Mouse (Mus musculus): ENCODE results near the gene Tpbgl. TPM values are rescaled to one million over a fixed set of nuclear protein-coding genes. Genes with fewer than 3 reads are reported as not detected.

Gene Tpbgl
- polyA plus RNA-seq, 1 experiment, result not detected

DNA sequence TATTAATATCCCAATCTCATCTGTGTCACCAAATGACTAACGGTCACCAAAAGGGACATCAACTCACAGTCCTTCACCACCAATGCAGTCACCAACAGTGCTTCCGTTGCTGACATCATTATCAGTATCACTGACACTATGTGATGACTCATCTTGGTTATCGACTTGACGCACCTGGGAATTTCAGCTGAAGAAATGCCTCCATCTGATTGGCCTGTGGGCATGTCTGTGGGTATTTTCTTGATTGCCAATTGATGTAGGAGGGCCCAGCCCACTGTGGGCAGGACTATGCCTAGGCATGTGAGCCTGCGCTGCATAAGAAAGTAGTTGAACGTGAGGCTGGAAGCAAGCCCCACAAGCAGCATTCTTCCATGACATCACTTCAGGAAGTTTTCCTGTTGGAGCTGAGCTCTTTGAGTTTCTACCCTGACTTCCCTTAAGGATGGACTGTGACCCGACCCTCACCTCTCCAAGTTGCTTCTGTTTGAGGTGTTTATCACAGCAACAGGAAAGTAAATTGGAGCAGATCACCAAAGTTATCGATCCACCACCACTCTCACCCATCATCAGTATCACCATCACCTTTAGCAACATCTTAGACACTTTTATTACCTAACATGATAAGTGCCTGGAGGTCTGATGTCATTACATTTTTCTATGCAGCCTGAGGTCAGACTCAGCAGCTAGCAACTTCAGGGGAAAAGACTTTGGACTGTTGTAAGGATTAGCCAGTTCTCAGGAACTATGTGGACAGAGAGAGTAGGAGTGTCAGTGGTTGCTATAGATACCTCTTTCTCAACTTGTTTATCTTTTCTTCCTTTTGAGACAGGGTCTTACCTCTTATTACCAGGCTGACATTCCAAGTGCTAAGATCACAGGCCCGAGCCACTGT is 44.9 kb upstream of the Tpbgl start:
- no peak overlapping the region for H3ac ChIP-seq (ENCODE audit: control insufficient read depth, insufficient read length)
- no peak for TF ChIP-seq MYOG (IDR thresholded peaks at IDR 0.05; ENCODE audit: control insufficient read depth in 1 of 3, insufficient read depth in 1 of 3, insufficient read length in 2 of 3, low read depth in 2 of 3)
- no peak for TF ChIP-seq E2F4 (IDR thresholded peaks at IDR 0.05; ENCODE audit: insufficient read depth)
- no peak for TF ChIP-seq POLR2A (IDR thresholded peaks at IDR 0.05; ENCODE audit: insufficient read length, low read depth)
- no peak for TF ChIP-seq MAX (IDR thresholded peaks at IDR 0.05; ENCODE audit: low read depth)
- TF ChIP-seq POLR2AphosphoS2 (IDR thresholded peaks at IDR 0.05; ENCODE audit: insufficient read length, low read depth), result no peak
- H3K4me2 ChIP-seq (ENCODE audit: low read depth), result no peak overlapping the region
- no peak overlapping the region for H3K4me3 ChIP-seq
- H3K36me3 ChIP-seq (ENCODE audit: control insufficient read depth, insufficient read depth), result no peaks in the 10 kb centered on the region
- no peaks in the 10 kb centered on the region for H3K79me2 ChIP-seq (ENCODE audit: control insufficient read depth, insufficient read depth)
- peaks cover 47% of the 10 kb centered on the region for H3K27me3 ChIP-seq (ENCODE audit: control insufficient read depth, insufficient read depth, insufficient read length)

DNA sequence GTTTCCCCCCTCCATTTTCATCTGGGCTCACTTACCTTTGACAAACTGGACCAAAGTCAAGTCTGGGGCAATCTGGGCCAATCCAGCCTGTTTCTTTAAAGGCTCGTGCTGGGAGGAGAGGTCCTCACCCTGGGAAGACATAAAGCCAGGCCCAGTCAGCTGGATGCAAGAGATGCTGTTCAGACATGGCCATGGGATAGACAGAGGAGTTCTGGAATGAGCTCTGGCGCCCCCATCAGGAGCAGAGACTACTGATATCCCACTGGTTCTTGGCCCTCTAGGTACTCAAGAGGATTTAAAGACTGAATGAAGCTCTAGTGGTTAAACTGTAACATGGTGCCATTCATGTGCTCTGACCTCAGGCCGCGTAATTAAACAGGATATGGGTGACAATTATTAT is 44.0 kb upstream of the Tpbgl start:
- TF ChIP-seq TCF3 (IDR thresholded peaks at IDR 0.05; ENCODE audit: insufficient read length, low read depth) (no peak), POLR2A (IDR thresholded peaks at IDR 0.05; ENCODE audit: insufficient read length, low read depth) (no peak), POLR2AphosphoS2 (IDR thresholded peaks at IDR 0.05; ENCODE audit: insufficient read length, low read depth) (no peak), CEBPB (IDR thresholded peaks at IDR 0.05; ENCODE audit: insufficient read depth, poor library complexity, severe bottlenecking) (no peak), MAX (IDR thresholded peaks at IDR 0.05; ENCODE audit: low read depth) (no peak), TCF12 (IDR thresholded peaks at IDR 0.05; ENCODE audit: insufficient read depth, poor library complexity, severe bottlenecking) (no peak), SRF (IDR thresholded peaks at IDR 0.05; ENCODE audit: control insufficient read depth, insufficient read length, low read depth) (no peak), USF1 (IDR thresholded peaks at IDR 0.05; ENCODE audit: low read depth) (no peak), MYOD1 (IDR thresholded peaks at IDR 0.05; ENCODE audit: control insufficient read depth in 1 of 3, insufficient read length in 2 of 3, low read depth in 2 of 3) (no peak), REST (IDR thresholded peaks at IDR 0.05; ENCODE audit: insufficient read depth, insufficient read length) (no peak), E2F4 (IDR thresholded peaks at IDR 0.05; ENCODE audit: insufficient read depth) (no peak), MYOG (IDR thresholded peaks at IDR 0.05; ENCODE audit: control insufficient read depth in 1 of 3, insufficient read depth in 1 of 3, insufficient read length in 2 of 3, low read depth in 2 of 3) (no peak)
- Histone ChIP-seq H3K4me2 (ENCODE audit: low read depth) (no peak overlapping the region), H3ac (ENCODE audit: control insufficient read depth, insufficient read length) (no peak overlapping the region), H3K79me2 (ENCODE audit: control insufficient read depth, insufficient read depth) (no peaks in the 10 kb centered on the region), H3K4me3 (no peak overlapping the region), H3K36me3 (ENCODE audit: control insufficient read depth, insufficient read depth) (no peaks in the 10 kb centered on the region), H3K27me3 (ENCODE audit: control insufficient read depth, insufficient read depth, insufficient read length) (peaks cover 55% of the 10 kb centered on the region)

DNA sequence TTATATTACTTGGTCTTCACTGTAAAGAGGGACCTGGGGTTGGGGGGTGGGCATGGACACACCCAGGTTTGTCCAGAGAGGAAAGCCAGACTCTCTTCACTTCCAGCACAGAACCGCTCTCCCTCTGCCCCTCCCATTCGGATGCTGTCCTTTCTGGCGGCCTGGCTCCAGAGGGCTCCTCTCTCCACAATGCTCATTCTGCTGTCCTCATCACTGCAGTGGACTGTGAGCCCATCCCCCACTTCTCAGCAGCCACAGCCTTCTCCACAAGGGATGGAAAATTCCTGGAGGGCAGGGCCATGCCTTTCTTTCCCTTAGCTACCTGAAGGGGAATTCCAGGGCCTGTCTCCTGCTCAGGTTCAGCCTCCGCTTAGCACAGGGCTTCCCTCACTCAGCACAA is 41.9 kb upstream of the Tpbgl start:
- no peak overlapping the region for H3ac ChIP-seq (ENCODE audit: control insufficient read depth, insufficient read length)
- no peak overlapping the region for H3K4me3 ChIP-seq
- H3K4me2 ChIP-seq (ENCODE audit: low read depth), result no peak overlapping the region
- TF ChIP-seq MAX (IDR thresholded peaks at IDR 0.05; ENCODE audit: low read depth) (no peak), POLR2AphosphoS2 (IDR thresholded peaks at IDR 0.05; ENCODE audit: insufficient read length, low read depth) (no peak), USF1 (IDR thresholded peaks at IDR 0.05; ENCODE audit: low read depth) (no peak), MYOG (IDR thresholded peaks at IDR 0.05; ENCODE audit: control insufficient read depth in 1 of 3, insufficient read depth in 1 of 3, insufficient read length in 2 of 3, low read depth in 2 of 3) (no peak), MYOD1 (IDR thresholded peaks at IDR 0.05; ENCODE audit: control insufficient read depth in 1 of 3, insufficient read length in 2 of 3, low read depth in 2 of 3) (no peak), POLR2A (IDR thresholded peaks at IDR 0.05; ENCODE audit: insufficient read length, low read depth) (no peak), E2F4 (IDR thresholded peaks at IDR 0.05; ENCODE audit: insufficient read depth) (no peak), SRF (IDR thresholded peaks at IDR 0.05; ENCODE audit: control insufficient read depth, insufficient read length, low read depth) (no peak), TCF12 (IDR thresholded peaks at IDR 0.05; ENCODE audit: insufficient read depth, poor library complexity, severe bottlenecking) (no peak), TCF3 (IDR thresholded peaks at IDR 0.05; ENCODE audit: insufficient read length, low read depth) (no peak), CEBPB (IDR thresholded peaks at IDR 0.05; ENCODE audit: insufficient read depth, poor library complexity, severe bottlenecking) (no peak), REST (IDR thresholded peaks at IDR 0.05; ENCODE audit: insufficient read depth, insufficient read length) (no peak)
- no peaks in the 10 kb centered on the region for H3K36me3 ChIP-seq (ENCODE audit: control insufficient read depth, insufficient read depth)
- H3K27me3 ChIP-seq (ENCODE audit: control insufficient read depth, insufficient read depth, insufficient read length), result peaks cover 52% of the 10 kb centered on the region
- no peaks in the 10 kb centered on the region for H3K79me2 ChIP-seq (ENCODE audit: control insufficient read depth, insufficient read depth)

DNA sequence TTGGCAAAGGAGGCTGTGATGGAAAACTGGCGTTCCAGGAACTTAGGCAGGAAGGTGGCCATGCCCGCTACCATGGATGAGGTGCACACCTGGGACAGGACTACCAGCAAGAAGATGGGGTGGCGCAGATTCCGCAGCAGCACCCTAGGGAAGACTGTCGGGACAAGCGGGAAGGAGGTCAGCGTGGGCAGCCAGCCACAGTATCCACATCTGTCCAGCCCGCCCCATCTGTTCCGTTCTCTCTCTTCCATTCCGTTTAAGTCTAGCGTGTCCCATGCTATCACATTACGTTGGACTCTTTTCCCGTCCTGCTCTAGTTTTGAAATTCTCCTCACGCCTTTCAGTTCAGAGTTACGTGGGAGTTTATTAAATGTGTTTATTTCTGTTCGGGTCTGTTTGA is 40.2 kb upstream of the Tpbgl start:
- peaks cover 54% of the 10 kb centered on the region for H3K27me3 ChIP-seq (ENCODE audit: control insufficient read depth, insufficient read depth, insufficient read length)
- no peak overlapping the region for H3ac ChIP-seq (ENCODE audit: control insufficient read depth, insufficient read length)
- H3K4me3 ChIP-seq, result no peak overlapping the region
- no peak for TF ChIP-seq MAX (IDR thresholded peaks at IDR 0.05; ENCODE audit: low read depth)
- TF ChIP-seq E2F4 (IDR thresholded peaks at IDR 0.05; ENCODE audit: insufficient read depth), result no peak
- TF ChIP-seq TCF12 (IDR thresholded peaks at IDR 0.05; ENCODE audit: insufficient read depth, poor library complexity, severe bottlenecking), result no peak
- TF ChIP-seq POLR2AphosphoS2 (IDR thresholded peaks at IDR 0.05; ENCODE audit: insufficient read length, low read depth), result no peak
- TF ChIP-seq MYOG (IDR thresholded peaks at IDR 0.05; ENCODE audit: control insufficient read depth in 1 of 3, insufficient read depth in 1 of 3, insufficient read length in 2 of 3, low read depth in 2 of 3), result no peak
- TF ChIP-seq MYOD1 (IDR thresholded peaks at IDR 0.05; ENCODE audit: control insufficient read depth in 1 of 3, insufficient read length in 2 of 3, low read depth in 2 of 3), result no peak
- TF ChIP-seq POLR2A (IDR thresholded peaks at IDR 0.05; ENCODE audit: insufficient read length, low read depth), result no peak
- TF ChIP-seq TCF3 (IDR thresholded peaks at IDR 0.05; ENCODE audit: insufficient read length, low read depth), result no peak
- TF ChIP-seq SRF (IDR thresholded peaks at IDR 0.05; ENCODE audit: control insufficient read depth, insufficient read length, low read depth), result no peak
- no peak for TF ChIP-seq REST (IDR thresholded peaks at IDR 0.05; ENCODE audit: insufficient read depth, insufficient read length)
- TF ChIP-seq CEBPB (IDR thresholded peaks at IDR 0.05; ENCODE audit: insufficient read depth, poor library complexity, severe bottlenecking), result no peak
- no peak for TF ChIP-seq USF1 (IDR thresholded peaks at IDR 0.05; ENCODE audit: low read depth)
- H3K36me3 ChIP-seq (ENCODE audit: control insufficient read depth, insufficient read depth), result no peaks in the 10 kb centered on the region
- H3K79me2 ChIP-seq (ENCODE audit: control insufficient read depth, insufficient read depth), result no peaks in the 10 kb centered on the region
- H3K4me2 ChIP-seq (ENCODE audit: low read depth), result no peak overlapping the region
